Mouse (Mus musculus): Measurements from ENCODE around the gene Slc12a5.

The Slc12a5 gene

GRCm38 (mm10) chr2:164975611-164976010 lies 15.0 kb downstream of the Slc12a5 start:
- no peak for DNase-seq (ENCODE audit: extremely low read depth, low read depth, low spot score)

- DNase-seq (ENCODE audit: extremely low read depth, low read depth, low spot score) = no peak
Observed at GRCm38 (mm10) chr2:164979749-164980148, 19.1 kb downstream of the Slc12a5 start.

GRCm38 (mm10) chr2:164985962-164986361 lies 25.4 kb downstream of the Slc12a5 start:
- DNase-seq (ENCODE audit: extremely low read depth, low read depth, low spot score) = no peak

GRCm38 (mm10) chr2:164986371-164987027 lies 25.9 kb downstream of the Slc12a5 start:
- DNase-seq (ENCODE audit: extremely low read depth, low read depth, low spot score) = no peak

GRCm38 (mm10) chr2:164988777-164989176 lies 28.2 kb downstream of the Slc12a5 start:
- no peak for DNase-seq (ENCODE audit: extremely low read depth, low read depth, low spot score)

GRCm38 (mm10) chr2:164991111-164991510 lies 30.5 kb downstream of the Slc12a5 start:
- no peak for DNase-seq (ENCODE audit: extremely low read depth, low read depth, low spot score)

GRCm38 (mm10) chr2:164991808-164992207 lies 31.2 kb downstream of the Slc12a5 start:
- no peak for DNase-seq (ENCODE audit: extremely low read depth, low read depth, low spot score)

- DNase-seq (ENCODE audit: extremely low read depth, low read depth, low spot score) = no peak
Observed at GRCm38 (mm10) chr2:164994156-164994555, 33.6 kb downstream of the Slc12a5 start.

GRCm38 (mm10) chr2:164994659-164995428 lies 34.2 kb downstream of the Slc12a5 start:
- no peak for DNase-seq (ENCODE audit: extremely low read depth, low read depth, low spot score)

- DNase-seq (ENCODE audit: extremely low read depth, low read depth, low spot score) = no peak
Observed at GRCm38 (mm10) chr2:164995976-164996375, 35.4 kb downstream of the Slc12a5 start.

- DNase-seq (ENCODE audit: extremely low read depth, low read depth, low spot score) = no peak
Observed at GRCm38 (mm10) chr2:164996848-164997720, 36.5 kb downstream of the Slc12a5 start.

- DNase-seq (ENCODE audit: extremely low read depth, low read depth, low spot score) = no peak
Observed at GRCm38 (mm10) chr2:164997721-164998428, 37.3 kb downstream of the Slc12a5 start.

- DNase-seq (ENCODE audit: extremely low read depth, low read depth, low spot score) = no peak
Observed at GRCm38 (mm10) chr2:165001958-165002357, 41.4 kb downstream of the Slc12a5 start.

GRCm38 (mm10) chr2:165003108-165003507 lies 42.5 kb downstream of the Slc12a5 start:
- no peak for DNase-seq (ENCODE audit: extremely low read depth, low read depth, low spot score)

GRCm38 (mm10) chr2:165004237-165004636 lies 43.6 kb downstream of the Slc12a5 start:
- no peak for DNase-seq (ENCODE audit: extremely low read depth, low read depth, low spot score)

- DNase-seq (ENCODE audit: extremely low read depth, low read depth, low spot score) = no peak
Observed at GRCm38 (mm10) chr2:165006813-165007212, 46.2 kb downstream of the Slc12a5 start.

- no peak for DNase-seq (ENCODE audit: extremely low read depth, low read depth, low spot score)
Observed at GRCm38 (mm10) chr2:165007986-165008385, 47.4 kb downstream of the Slc12a5 start.

GRCm38 (mm10) chr2:165009161-165009560 lies 48.6 kb downstream of the Slc12a5 start:
- DNase-seq (ENCODE audit: extremely low read depth, low read depth, low spot score) = no peak

- no peak for DNase-seq (ENCODE audit: extremely low read depth, low read depth, low spot score)
Observed at GRCm38 (mm10) chr2:165009581-165009980, 49.0 kb downstream of the Slc12a5 start.

GRCm38 (mm10) chr2:165010351-165010750 lies 49.7 kb downstream of the Slc12a5 start:
- no peak for DNase-seq (ENCODE audit: extremely low read depth, low read depth, low spot score)

- DNase-seq (ENCODE audit: extremely low read depth, low read depth, low spot score) = no peak
Observed at GRCm38 (mm10) chr2:165014935-165015334, 54.3 kb downstream of the Slc12a5 start.
